Mouse (Mus musculus) kidney, adult 9 months (tissue): ENCODE measurements at regions not wholly inside any gene's neighbourhood (a gene's known extent, or its start where the extent isn't known, plus 50 kb on each side); places are given as distances from the start of the nearest gene placed in this dataset.

Experiments
- DNase-seq: peaks from one replicate; pipeline ENCODE4 v3.0.0; 2022

DNA sequence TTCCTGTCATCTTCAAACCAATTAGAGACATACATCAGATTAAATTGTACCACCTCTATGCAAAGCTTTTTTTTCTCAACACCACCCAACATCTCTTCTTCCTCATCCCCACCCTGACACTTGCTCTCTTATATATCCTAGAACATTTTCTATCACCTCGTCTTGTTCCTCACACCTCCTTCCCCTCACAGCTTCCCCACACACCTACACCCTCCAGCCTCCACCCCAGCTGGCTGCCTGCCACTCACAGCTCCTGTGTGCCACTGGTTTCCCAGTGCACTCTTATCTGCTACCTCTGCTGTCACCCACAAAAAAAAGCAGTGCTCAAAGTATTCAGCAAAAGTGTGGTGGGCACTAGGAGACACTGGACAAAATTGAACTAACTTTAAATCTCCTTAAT, 231.2 kb upstream of the Htr2a start:
- no peak for DNase-seq

DNA sequence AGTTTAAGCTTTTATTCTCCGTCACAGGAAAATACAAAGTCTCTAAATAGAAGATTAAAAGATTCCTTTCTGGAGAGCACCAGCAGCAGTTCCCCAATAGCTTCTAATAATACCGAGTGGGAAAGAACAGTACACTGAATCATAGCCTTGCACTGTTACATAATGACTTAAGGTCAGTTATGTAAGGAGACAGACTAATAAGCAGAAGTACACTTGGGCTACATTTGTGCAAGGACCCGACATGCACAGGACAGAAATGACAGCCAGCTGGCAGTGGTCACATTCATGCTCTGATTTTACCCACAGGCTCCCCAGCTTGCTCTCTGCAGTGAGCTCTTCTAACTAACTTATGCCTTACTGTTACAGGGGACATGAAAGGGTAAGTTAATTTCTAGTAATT, 212.4 kb upstream of the Htr2a start:
- DNase-seq: peak; percentile 34

GRCm38 (mm10) chr14:74464027-74464682, 176.5 kb upstream of the Htr2a start:
- DNase-seq: peak; percentile 71

DNA sequence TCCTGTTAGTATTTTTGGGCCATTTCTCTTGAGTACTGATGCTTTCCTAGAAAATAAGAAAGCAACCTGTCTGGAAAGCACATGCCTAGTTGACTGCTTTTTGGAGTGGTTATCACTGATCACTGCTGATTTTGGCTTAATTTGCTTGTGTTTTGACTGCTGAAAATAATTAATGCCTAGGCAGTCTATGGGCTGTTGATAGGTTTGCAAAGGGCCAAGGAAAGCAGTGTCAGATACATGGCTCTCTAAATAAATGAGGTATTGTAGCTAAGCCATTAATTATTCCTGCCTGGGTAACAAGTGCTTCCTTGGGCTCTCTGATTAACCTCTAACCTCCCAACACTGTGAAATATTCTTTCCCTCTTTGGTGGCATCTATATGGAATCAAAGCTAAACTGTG, 145.1 kb upstream of the Htr2a start:
- no peak for DNase-seq

GRCm38 (mm10) chr14:74511521-74511920, 129.1 kb upstream of the Htr2a start:
- DNase-seq: peak; percentile 79

GRCm38 (mm10) chr14:74516451-74516850, 124.2 kb upstream of the Htr2a start:
- DNase-seq: no peak

DNA sequence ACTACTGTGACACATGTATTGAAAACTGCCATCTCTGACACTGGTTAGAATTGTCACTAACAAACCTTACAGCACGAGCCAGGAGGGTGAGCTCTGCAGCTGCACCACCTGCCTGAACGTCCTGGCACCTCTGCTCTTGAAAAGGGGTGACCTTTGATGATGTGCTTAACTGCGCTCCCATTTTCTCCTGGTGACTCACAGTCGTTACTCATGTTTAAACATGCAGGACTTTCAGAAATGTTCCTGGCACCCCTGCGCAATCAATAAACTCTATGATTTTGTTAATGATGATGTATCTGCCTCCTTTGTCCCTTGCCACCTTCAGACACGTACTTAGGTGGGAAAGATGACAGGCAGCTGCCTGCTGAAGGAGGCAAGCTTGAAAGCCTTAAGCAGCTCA, 121.1 kb upstream of the Htr2a start:
- DNase-seq: no peak

- no peak for DNase-seq
Observed at GRCm38 (mm10) chr14:74521669-74522068, 119.0 kb upstream of the Htr2a start.

DNA sequence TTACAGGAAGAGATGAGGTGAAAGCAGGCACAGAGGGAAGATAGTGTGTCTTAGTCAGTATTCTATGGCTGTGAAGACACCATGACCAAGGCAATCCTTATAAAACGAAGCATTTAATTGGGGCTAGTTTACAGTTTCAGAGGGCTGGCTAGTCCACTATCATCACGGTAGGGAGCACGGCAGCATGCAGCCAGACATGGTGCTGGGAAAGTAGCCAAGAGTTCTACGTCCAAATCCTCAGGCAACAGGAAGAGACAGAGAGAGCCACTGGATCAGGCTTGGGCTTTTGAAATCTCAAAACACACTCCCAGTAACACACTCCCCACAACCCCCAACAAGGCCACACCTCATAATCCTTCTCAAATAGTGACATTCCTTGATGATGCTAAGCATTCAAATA, 113.4 kb upstream of the Htr2a start:
- DNase-seq: peak; percentile 38

- no peak for DNase-seq
Observed at GRCm38 (mm10) chr14:74529368-74529951, 111.2 kb upstream of the Htr2a start.

DNA sequence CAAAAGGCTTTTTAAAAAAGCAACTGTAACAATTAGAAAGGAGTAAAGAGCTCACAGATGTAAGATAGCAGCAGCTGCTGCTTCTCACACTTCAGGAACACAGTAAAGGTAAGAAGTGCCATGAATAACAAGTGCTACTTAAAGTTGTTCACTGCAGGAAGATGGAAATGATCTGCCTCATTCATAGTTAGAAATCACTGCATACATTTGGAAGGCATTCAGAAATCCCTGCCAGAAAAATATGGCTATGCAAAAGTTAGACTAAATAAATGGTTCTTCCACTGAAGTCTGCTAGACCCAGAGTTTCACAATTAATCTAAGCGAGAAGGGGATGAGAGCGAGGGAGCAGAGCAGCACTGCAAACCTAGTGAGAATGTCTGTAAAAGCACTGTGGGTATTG, 102.5 kb upstream of the Htr2a start:
- DNase-seq: no peak

- no peak for DNase-seq
Observed at GRCm38 (mm10) chr14:74544028-74544427, 96.6 kb upstream of the Htr2a start.

DNA sequence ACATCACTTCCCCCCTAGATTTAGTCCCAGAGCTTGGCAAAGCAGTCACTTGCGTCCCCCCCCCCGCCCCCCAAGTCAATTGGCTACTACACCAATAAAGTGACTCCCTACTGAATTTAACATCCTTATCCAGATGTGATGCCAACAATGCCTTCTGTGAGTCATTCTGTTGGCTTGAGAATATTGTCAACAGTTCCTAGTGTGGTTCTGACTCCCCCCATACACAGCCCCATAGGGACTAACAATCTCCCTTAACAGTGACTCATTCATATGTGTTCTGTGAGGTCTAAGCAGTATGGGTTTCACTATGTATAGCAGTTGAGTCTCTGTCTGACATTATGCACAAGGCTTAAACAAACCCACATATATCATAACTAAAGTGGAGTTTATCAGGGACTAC, 89.5 kb upstream of the Htr2a start:
- DNase-seq: no peak

DNA sequence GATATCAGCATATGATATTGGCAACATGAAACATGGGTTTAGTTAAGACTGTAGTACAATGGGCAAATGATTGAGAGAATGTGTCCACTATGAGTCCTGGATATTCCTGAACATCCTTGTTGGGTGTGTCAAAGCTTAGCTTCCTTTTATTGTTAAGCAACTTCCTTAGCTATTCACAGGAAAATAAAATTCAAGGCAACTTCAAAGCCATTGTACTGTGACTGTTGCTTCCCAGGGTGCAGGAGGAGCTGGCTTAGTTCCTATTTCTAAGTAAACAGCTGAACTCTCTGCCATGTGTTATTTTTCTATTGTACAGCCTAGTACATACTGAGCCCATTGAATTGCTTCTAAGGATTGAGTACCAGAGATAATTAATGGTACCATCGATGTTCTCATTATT, 87.0 kb upstream of the Htr2a start:
- peak; percentile 46 for DNase-seq

DNA sequence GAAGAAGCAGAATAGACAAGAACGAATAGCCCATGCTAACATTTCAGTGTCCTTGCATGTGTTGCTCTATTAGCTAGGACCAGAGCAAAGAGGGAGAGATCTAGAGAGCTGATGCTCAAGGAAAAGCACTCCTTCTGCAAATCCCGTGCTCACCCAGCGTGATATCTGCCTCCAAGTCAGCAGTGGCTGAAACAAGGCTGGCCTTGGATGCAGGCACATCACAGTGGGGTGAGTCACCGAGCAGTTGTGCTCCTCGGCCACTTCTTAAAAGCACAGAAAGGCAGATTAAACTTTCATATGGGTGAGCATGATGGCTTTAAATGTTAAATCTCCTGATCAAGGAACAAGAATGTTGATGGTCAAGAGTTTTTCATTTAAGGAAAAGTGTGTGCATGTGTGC, 82.3 kb upstream of the Htr2a start:
- DNase-seq: no peak
